Mouse (Mus musculus): ENCODE results near the gene Cpeb4. TPM values are rescaled to one million over a fixed set of nuclear protein-coding genes. Genes with fewer than 3 reads are reported as not detected.
A peak's percentile ranks its signal among the peaks of the same experiment; 100 is the strongest.

Cpeb4 gene
- 16.0 and 16.1 TPM in 2 replicates for polyA plus RNA-seq (2015; fragmentation: Nextera tagmentation; extraction: Ambion mirVana)

GRCm38 (mm10) chr11:31871911-31872310 lies at the start of gene Cpeb4:
Cpeb4 (plus strand) TSS chr11:31872211.
- Histone ChIP-seq H3K9me3 (no peaks in the 10 kb centered on the region), H3K27me3 (0 out of 2 replicates have a peak, but pooled peaks cover 3% of the 10 kb centered on the region), H3K4me3 (peak within 1 kb of the TSS; percentile 90), H3K4me2 (peak within 1 kb of the TSS; percentile 91), H3K27ac (peak within 1 kb of the TSS; percentile 89), H3K9ac (peak within 1 kb of the TSS; percentile 96), H3K36me3 (no peaks in the 10 kb centered on the region), H3K4me1 (replicated peaks) (peaks cover 29% of the 10 kb centered on the region)
- ATAC-seq (ENCODE audit: low FRiP score), result no peak
- 78% methylated on average over 4 of the region's 4 CpGs for WGBS

GRCm38 (mm10) chr11:31822556-31822955 lies 49.5 kb upstream of the Cpeb4 start:
- Histone ChIP-seq H3K9ac (no peak overlapping the region), H3K4me3 (no peak overlapping the region), H3K36me3 (no peaks in the 10 kb centered on the region), H3K9me3 (no peaks in the 10 kb centered on the region), H3K27me3 (0 out of 2 replicates have a peak, but pooled peaks cover 3% of the 10 kb centered on the region), H3K4me1 (replicated peaks) (peaks cover 21% of the 10 kb centered on the region), H3K27ac (peak overlapping the region; percentile 55; the same call in 1 of the 2 replicates), H3K4me2 (no peak overlapping the region)
- ATAC-seq (ENCODE audit: low FRiP score), result no peak
- 84% methylated on average over 9 of the region's 9 CpGs for WGBS

GRCm38 (mm10) chr11:31823513-31823912 lies 48.5 kb upstream of the Cpeb4 start:
- H3K9ac ChIP-seq, result no peak overlapping the region
- no peak for ATAC-seq (ENCODE audit: low FRiP score)
- no peak overlapping the region for H3K4me2 ChIP-seq
- H3K36me3 ChIP-seq, result no peaks in the 10 kb centered on the region
- H3K27ac ChIP-seq, result no peak overlapping the region
- H3K27me3 ChIP-seq, result 0 out of 2 replicates have a peak, but pooled peaks cover 3% of the 10 kb centered on the region
- H3K4me3 ChIP-seq, result no peak overlapping the region
- 90% methylated on average over 7 of the region's 7 CpGs for WGBS
- peaks cover 26% of the 10 kb centered on the region for H3K4me1 ChIP-seq (replicated peaks)
- H3K9me3 ChIP-seq, result no peaks in the 10 kb centered on the region

GRCm38 (mm10) chr11:31824504-31825166 lies 47.4 kb upstream of the Cpeb4 start:
- no peak overlapping the region for H3K27ac ChIP-seq
- no peaks in the 10 kb centered on the region for H3K36me3 ChIP-seq
- 0 out of 2 replicates have a peak, but pooled peaks cover 3% of the 10 kb centered on the region for H3K27me3 ChIP-seq
- peaks cover 26% of the 10 kb centered on the region for H3K4me1 ChIP-seq (replicated peaks)
- H3K9me3 ChIP-seq, result no peaks in the 10 kb centered on the region
- H3K9ac ChIP-seq, result no peak overlapping the region
- no peak overlapping the region for H3K4me2 ChIP-seq
- ATAC-seq (ENCODE audit: low FRiP score), result no peak
- 75% methylated on average over 14 of the region's 14 CpGs for WGBS
- H3K4me3 ChIP-seq, result no peak overlapping the region

- no peak for ATAC-seq (ENCODE audit: low FRiP score)
- Histone ChIP-seq H3K9ac (no peak overlapping the region), H3K27ac (no peak overlapping the region), H3K36me3 (no peaks in the 10 kb centered on the region), H3K4me1 (replicated peaks) (peaks cover 22% of the 10 kb centered on the region), H3K27me3 (no peaks in the 10 kb centered on the region), H3K4me2 (no peak overlapping the region), H3K4me3 (no peak overlapping the region), H3K9me3 (no peaks in the 10 kb centered on the region)
- 70% methylated on average over 4 of the region's 4 CpGs for WGBS
Observed at GRCm38 (mm10) chr11:31828011-31828770, 43.8 kb upstream of the Cpeb4 start.

GRCm38 (mm10) chr11:31828771-31829072 lies 43.3 kb upstream of the Cpeb4 start:
- WGBS, result 73% methylated on average over 2 of the region's 2 CpGs
- ATAC-seq (ENCODE audit: low FRiP score), result no peak
- H3K27me3 ChIP-seq, result no peaks in the 10 kb centered on the region

GRCm38 (mm10) chr11:31830213-31831151 lies 41.5 kb upstream of the Cpeb4 start:
- no peaks in the 10 kb centered on the region for H3K9me3 ChIP-seq
- no peak overlapping the region for H3K4me2 ChIP-seq
- no peaks in the 10 kb centered on the region for H3K36me3 ChIP-seq
- no peak overlapping the region for H3K4me3 ChIP-seq
- ATAC-seq (ENCODE audit: low FRiP score), result peak; percentile 58
- no peaks in the 10 kb centered on the region for H3K27me3 ChIP-seq
- H3K4me1 ChIP-seq (replicated peaks), result peaks cover 25% of the 10 kb centered on the region
- H3K9ac ChIP-seq, result no peak overlapping the region
- H3K27ac ChIP-seq, result peak overlapping the region; percentile 67
- 43% methylated on average over 10 of the region's 10 CpGs for WGBS

More at GRCm38 (mm10) chr11:31828771-31829072, 43.3 kb upstream of the Cpeb4 start:
- H3K27ac ChIP-seq, result no peak overlapping the region
- H3K9me3 ChIP-seq, result no peaks in the 10 kb centered on the region
- no peak overlapping the region for H3K4me2 ChIP-seq
- H3K4me1 ChIP-seq (replicated peaks), result peaks cover 24% of the 10 kb centered on the region
- no peak overlapping the region for H3K4me3 ChIP-seq
- H3K9ac ChIP-seq, result no peak overlapping the region
- no peaks in the 10 kb centered on the region for H3K36me3 ChIP-seq

GRCm38 (mm10) chr11:31831451-31831850 lies 40.6 kb upstream of the Cpeb4 start:
- Histone ChIP-seq H3K4me1 (replicated peaks) (peaks cover 25% of the 10 kb centered on the region), H3K27ac (no peak overlapping the region; the same call in 1 of the 2 replicates)
- no peak for ATAC-seq (ENCODE audit: low FRiP score)

GRCm38 (mm10) chr11:31831983-31832382 lies 40.0 kb upstream of the Cpeb4 start:
- no peak overlapping the region for H3K4me3 ChIP-seq
- H3K4me2 ChIP-seq, result no peak overlapping the region
- ATAC-seq (ENCODE audit: low FRiP score), result no peak
- no peaks in the 10 kb centered on the region for H3K27me3 ChIP-seq
- no peaks in the 10 kb centered on the region for H3K36me3 ChIP-seq
- no peak overlapping the region for H3K27ac ChIP-seq
- H3K9me3 ChIP-seq, result no peaks in the 10 kb centered on the region
- 89% methylated on average over 5 of the region's 5 CpGs for WGBS
- no peak overlapping the region for H3K9ac ChIP-seq
- peaks cover 25% of the 10 kb centered on the region for H3K4me1 ChIP-seq (replicated peaks)

More at GRCm38 (mm10) chr11:31831451-31831850, 40.6 kb upstream of the Cpeb4 start:
- Histone ChIP-seq H3K36me3 (no peaks in the 10 kb centered on the region), H3K9ac (no peak overlapping the region), H3K4me3 (no peak overlapping the region), H3K27me3 (no peaks in the 10 kb centered on the region), H3K9me3 (no peaks in the 10 kb centered on the region), H3K4me2 (no peak overlapping the region)
- 66% methylated on average over 5 of the region's 5 CpGs for WGBS

- 91% methylated on average over 7 of the region's 7 CpGs for WGBS
- no peak for ATAC-seq (ENCODE audit: low FRiP score)
- Histone ChIP-seq H3K9ac (no peak overlapping the region), H3K36me3 (no peaks in the 10 kb centered on the region), H3K4me1 (replicated peaks) (peaks cover 25% of the 10 kb centered on the region), H3K4me3 (no peak overlapping the region), H3K9me3 (no peaks in the 10 kb centered on the region), H3K27me3 (no peaks in the 10 kb centered on the region), H3K27ac (no peak overlapping the region), H3K4me2 (no peak overlapping the region)
Observed at GRCm38 (mm10) chr11:31832439-31832980, 39.5 kb upstream of the Cpeb4 start.

GRCm38 (mm10) chr11:31833506-31833905 lies 38.5 kb upstream of the Cpeb4 start:
- no peak overlapping the region for H3K4me2 ChIP-seq
- H3K9ac ChIP-seq, result no peak overlapping the region
- WGBS, result 35% methylated on average over 2 of the region's 2 CpGs
- H3K4me3 ChIP-seq, result no peak overlapping the region
- ATAC-seq (ENCODE audit: low FRiP score), result no peak
- peaks cover 22% of the 10 kb centered on the region for H3K4me1 ChIP-seq (replicated peaks)
- no peaks in the 10 kb centered on the region for H3K9me3 ChIP-seq
- H3K27me3 ChIP-seq, result no peaks in the 10 kb centered on the region
- no peak overlapping the region for H3K27ac ChIP-seq
- no peaks in the 10 kb centered on the region for H3K36me3 ChIP-seq

GRCm38 (mm10) chr11:31835352-31835751 lies 36.7 kb upstream of the Cpeb4 start:
- H3K36me3 ChIP-seq, result no peaks in the 10 kb centered on the region
- no peak for ATAC-seq (ENCODE audit: low FRiP score)
- no peaks in the 10 kb centered on the region for H3K27me3 ChIP-seq
- H3K4me2 ChIP-seq, result no peak overlapping the region
- H3K4me3 ChIP-seq, result no peak overlapping the region
- H3K9me3 ChIP-seq, result no peaks in the 10 kb centered on the region
- no peak overlapping the region for H3K9ac ChIP-seq
- WGBS, result 90% methylated on average over 3 of the region's 3 CpGs
- no peak overlapping the region for H3K27ac ChIP-seq
- peaks cover 29% of the 10 kb centered on the region for H3K4me1 ChIP-seq (replicated peaks)

Measured in hindbrain, embryonic 13.5 days (tissue).